Mouse (Mus musculus) embryonic stem cell, embryonic (primary cell): ENCODE measurements around the gene Mast3.

Experiments
- CTCF ChIA-PET, 4 experiments: fragments of 300-600 bp in 2 of 4; fragments of 350-600 bp in 2 of 4; sonication (Branson Sonifier 250); formaldehyde crosslinking; loops; one replicate each; lab custom pipeline; 2022; ENCODE audit warnings: inconsistent platforms in 2 of 4; lab: Charles Lee
- POLR2A ChIA-PET, 4 experiments: fragments of 300-600 bp in 2 of 4; fragments of 350-600 bp in 2 of 4; sonication (Branson Sonifier 250); formaldehyde crosslinking; loops; one replicate each; lab custom pipeline; 2022; ENCODE audit warnings: antibody characterized with exemption in 4 of 4, inconsistent platforms in 1 of 4; lab: Charles Lee

Mast3 gene

GRCm38 (mm10) chr8:70804481-70805206, at the start of gene Mast3:
Gene Mast3, minus strand, starts transcription at chr8:70805054.
- ChIA-PET CTCF (interaction anchor here in 3 of 4 experiments (0.5 to 2.6 kb wide), 19 partner anchors 12 to 682 kb away, joined by 3 to 10 read pairs (median 4); partner anchors contain the start of gene Gm3336 (in 1 of the 3)), POLR2A (interaction anchor here (0.5 to 5.3 kb wide), 55 partner anchors 9 to 193 kb away, joined by 3 to 73 read pairs (median 5); partner anchors contain the start of genes Jund (in 4 of the 4), Arrdc2 (in 3 of the 4), Lsm4 (in 2 of the 4) and Mpv17l2 (in 2 of the 4))

DNA sequence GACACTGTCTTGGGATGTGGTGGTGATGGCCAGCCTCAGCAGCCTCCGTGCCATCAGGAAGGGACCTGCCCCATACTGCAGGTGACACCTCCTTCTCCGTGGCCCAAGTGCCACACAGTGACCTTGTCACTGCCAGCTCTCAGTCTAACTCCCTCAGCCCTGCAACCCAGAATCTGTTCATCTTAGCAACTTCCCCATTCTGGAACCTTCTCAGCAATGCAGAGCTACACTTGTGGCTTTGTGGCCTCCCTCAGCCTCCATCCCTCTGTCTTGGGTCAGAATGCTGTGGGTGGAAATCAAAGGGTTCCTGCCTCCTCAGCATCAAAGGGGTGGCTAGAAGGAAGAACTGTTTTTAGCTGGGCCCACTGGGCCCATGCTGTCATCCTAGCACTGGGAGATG, 49.0 kb upstream of the Mast3 start:
- POLR2A ChIA-PET, result interaction anchor here in 2 of 4 experiments (0.7 to 12.6 kb wide), 4 partner anchors 10 to 180 kb away, joined by 3 to 157 read pairs (median 18); partner anchors contain the start of genes Arrdc2 (in 2 of the 2) and Lsm4 (in 1 of the 2)
- CTCF ChIA-PET, result interaction anchor here (0.8 to 6.7 kb wide), 6 partner anchors 9 to 93 kb away, joined by 3 to 89 read pairs (median 4); partner anchors contain the start of genes Arrdc2 (in 2 of the 4) and Mpv17l2 (in 1 of the 4)

GRCm38 (mm10) chr8:70852595-70853231, 47.9 kb upstream of the Mast3 start:
- ChIA-PET POLR2A (interaction anchor here (0.6 to 12.6 kb wide), 17 partner anchors 9 to 678 kb away, joined by 3 to 157 read pairs (median 4); partner anchors contain the start of genes Arrdc2 (in 3 of the 4), Jund (in 1 of the 4), Kcnn1 (in 1 of the 4) and Pgpep1 (in 1 of the 4)), CTCF (interaction anchor here in 3 of 4 experiments (0.7 to 1.5 kb wide), 6 partner anchors 8 to 51 kb away, joined by 3 to 5 read pairs (median 4); no protein-coding TSS in a partner anchor)

GRCm38 (mm10) chr8:70851837-70852236, 47.0 kb upstream of the Mast3 start:
- POLR2A ChIA-PET, result interaction anchor here (0.6 to 12.6 kb wide), 28 partner anchors 8 to 180 kb away, joined by 3 to 157 read pairs (median 4); partner anchors contain the start of genes Arrdc2 (in 3 of the 4), Rpl18a (in 2 of the 4), Jund (in 1 of the 4) and Kcnn1 (in 1 of the 4)
- CTCF ChIA-PET, result interaction anchor here in 3 of 4 experiments (0.6 to 1.3 kb wide), 8 partner anchors 11 to 179 kb away, joined by 3 to 6 read pairs (median 3); partner anchors contain the start of genes Arrdc2 (in 1 of the 3) and Lsm4 (in 1 of the 3)

DNA sequence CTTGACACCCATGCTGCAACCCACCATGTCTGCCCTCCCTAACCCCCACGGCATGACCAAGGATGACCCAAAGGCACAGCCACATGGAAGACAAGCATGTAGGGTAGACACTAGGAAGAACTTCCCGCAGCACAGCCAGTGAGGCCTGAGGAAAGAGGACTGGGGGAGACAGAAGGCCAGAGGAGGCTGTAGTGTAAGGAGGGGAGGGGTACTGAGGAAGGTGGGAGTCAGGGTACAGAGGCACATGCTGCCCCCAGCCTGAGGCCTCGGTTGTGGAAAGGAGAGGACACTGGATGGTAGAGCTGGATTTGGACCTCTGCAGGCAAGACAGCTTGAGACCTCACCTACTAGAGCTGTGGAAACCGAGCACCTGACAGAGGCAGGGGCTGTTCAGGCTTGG, 46.1 kb upstream of the Mast3 start:
- ChIA-PET CTCF (interaction anchor here in 2 of 4 experiments (0.6 to 1.3 kb wide), 3 partner anchors 10 to 30 kb away, joined by 3 to 6 read pairs (median 3); partner anchors contain the start of gene Arrdc2 (in 1 of the 2)), POLR2A (interaction anchor here in 3 of 4 experiments (0.6 to 12.6 kb wide), 13 partner anchors 7 to 159 kb away, joined by 3 to 157 read pairs (median 5); partner anchors contain the start of genes Arrdc2 (in 3 of the 3), Jund (in 1 of the 3) and Rpl18a (in 1 of the 3))

DNA sequence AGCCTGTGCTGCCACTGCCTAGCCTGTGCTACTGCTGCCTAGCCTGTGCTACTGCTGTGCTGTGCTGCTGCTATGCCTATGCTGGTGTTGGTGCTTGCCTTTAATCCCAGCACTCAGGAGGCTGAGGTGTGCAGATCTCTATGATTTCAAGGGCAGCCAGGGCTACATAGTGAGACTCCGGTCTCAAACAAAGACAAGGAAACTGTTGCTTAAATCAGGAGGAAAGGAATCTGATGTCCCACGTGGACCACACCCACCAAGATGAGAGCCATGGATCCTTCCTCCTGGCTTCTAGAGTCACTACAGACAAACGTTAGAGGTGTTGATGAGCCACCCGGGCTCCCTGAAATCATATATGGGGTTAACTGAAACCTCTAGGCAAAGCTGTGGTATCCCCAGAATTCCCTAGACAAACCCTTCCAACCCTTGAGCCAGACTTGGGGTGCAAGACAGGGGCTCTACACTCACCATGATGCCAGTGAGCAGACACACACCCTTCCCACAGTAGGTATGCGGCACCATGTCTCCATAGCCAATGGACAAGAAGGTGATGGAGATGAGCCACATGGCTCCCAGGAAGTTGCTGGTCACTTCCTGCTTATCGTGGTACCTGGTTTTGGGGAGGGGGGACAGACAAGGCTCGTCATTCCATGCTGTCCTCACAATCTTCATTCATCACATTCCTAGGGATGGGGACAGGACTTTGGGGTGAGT, 45.4 kb upstream of the Mast3 start:
- POLR2A ChIA-PET, result interaction anchor here in 3 of 4 experiments (0.8 to 12.6 kb wide), 19 partner anchors 4 to 177 kb away, joined by 3 to 157 read pairs (median 4); partner anchors contain the start of genes Arrdc2 (in 3 of the 3), Rpl18a (in 2 of the 3) and Lsm4 (in 1 of the 3)
- CTCF ChIA-PET, result interaction anchor here in 2 of 4 experiments (0.6 to 1.5 kb wide), 5 partner anchors 9 to 132 kb away, joined by 3 to 7 read pairs (median 4); partner anchors contain the start of gene Gm3336 (in 1 of the 2)

GRCm38 (mm10) chr8:70849333-70849990, 44.6 kb upstream of the Mast3 start:
- ChIA-PET CTCF (interaction anchor here in 2 of 4 experiments (0.6 to 1.5 kb wide), 7 partner anchors 8 to 131 kb away, joined by 3 to 7 read pairs (median 4); partner anchors contain the start of gene Gm3336 (in 1 of the 2)), POLR2A (interaction anchor here in 3 of 4 experiments (0.5 to 12.6 kb wide), 24 partner anchors 5 to 177 kb away, joined by 3 to 157 read pairs (median 4); partner anchors contain the start of genes Arrdc2 (in 3 of the 3), Rpl18a (in 2 of the 3), Jund (in 1 of the 3) and Lsm4 (in 1 of the 3))

GRCm38 (mm10) chr8:70846371-70847154, 41.7 kb upstream of the Mast3 start:
- POLR2A ChIA-PET, result interaction anchor here in 3 of 4 experiments (0.7 to 12.1 kb wide), 22 partner anchors 7 to 307 kb away, joined by 3 to 157 read pairs (median 6); partner anchors contain the start of genes Kcnn1 (in 2 of the 3), Rpl18a (in 2 of the 3), Arrdc2 (in 1 of the 3) and Jund (in 1 of the 3)
- CTCF ChIA-PET, result interaction anchor here (0.5 to 8.0 kb wide), 18 partner anchors 10 to 173 kb away, joined by 3 to 140 read pairs (median 4); partner anchors contain the start of genes Gm3336 (in 1 of the 4), Lsm4 (in 1 of the 4), Map1s (in 1 of the 4) and Rab3a (in 1 of the 4)

GRCm38 (mm10) chr8:70845108-70845507, 40.3 kb upstream of the Mast3 start:
- ChIA-PET POLR2A (interaction anchor here (0.6 to 12.1 kb wide), 66 partner anchors 9 to 215 kb away, joined by 3 to 201 read pairs (median 4); partner anchors contain the start of genes Rpl18a (in 3 of the 4), Kcnn1 (in 2 of the 4), Slc5a5 (in 2 of the 4) and Gm3336 (in 1 of the 4)), CTCF (interaction anchor here (0.5 to 8.0 kb wide), 129 partner anchors 8 to 741 kb away, joined by 3 to 140 read pairs (median 5); partner anchors contain the start of genes Gm3336 (in 3 of the 4), Kcnn1 (in 3 of the 4), Mast3 (in 2 of the 4) and Mpv17l2 (in 2 of the 4))

GRCm38 (mm10) chr8:70844523-70844922, 39.7 kb upstream of the Mast3 start:
- ChIA-PET POLR2A (interaction anchor here (0.6 to 12.1 kb wide), 69 partner anchors 8 to 1395 kb away, joined by 3 to 201 read pairs (median 4); partner anchors contain the start of genes Rpl18a (in 3 of the 4), Kcnn1 (in 2 of the 4), Slc5a5 (in 2 of the 4) and Ap1m1 (in 1 of the 4)), CTCF (interaction anchor here (0.5 to 8.0 kb wide), 130 partner anchors 9 to 742 kb away, joined by 3 to 140 read pairs (median 5); partner anchors contain the start of genes Gm3336 (in 3 of the 4), Kcnn1 (in 3 of the 4), Mast3 (in 2 of the 4) and Mpv17l2 (in 2 of the 4))

GRCm38 (mm10) chr8:70843941-70844340, 39.1 kb upstream of the Mast3 start:
- CTCF ChIA-PET, result interaction anchor here (0.7 to 8.0 kb wide), 93 partner anchors 9 to 640 kb away, joined by 3 to 140 read pairs (median 6); partner anchors contain the start of genes Kcnn1 (in 3 of the 4), Gm3336 (in 2 of the 4), Lsm4 (in 1 of the 4) and Map1s (in 1 of the 4)
- POLR2A ChIA-PET, result interaction anchor here in 3 of 4 experiments (0.6 to 12.1 kb wide), 47 partner anchors 8 to 1396 kb away, joined by 3 to 201 read pairs (median 6); partner anchors contain the start of genes Kcnn1 (in 2 of the 3), Rpl18a (in 2 of the 3), Slc5a5 (in 2 of the 3) and Ap1m1 (in 1 of the 3)

GRCm38 (mm10) chr8:70843214-70843773, 38.4 kb upstream of the Mast3 start:
- POLR2A ChIA-PET, result interaction anchor here in 3 of 4 experiments (0.6 to 12.1 kb wide), 17 partner anchors 9 to 232 kb away, joined by 3 to 391 read pairs (median 12); partner anchors contain the start of genes Jund (in 1 of the 3), Mpv17l2 (in 1 of the 3) and Rpl18a (in 1 of the 3)

GRCm38 (mm10) chr8:70842484-70842883, 37.6 kb upstream of the Mast3 start:
- CTCF ChIA-PET, result interaction anchor here in 3 of 4 experiments (0.7 to 8.0 kb wide), 19 partner anchors 14 to 175 kb away, joined by 3 to 140 read pairs (median 6); partner anchors contain the start of genes Gm3336 (in 1 of the 3), Jund (in 1 of the 3), Mpv17l2 (in 1 of the 3) and Pde4c (in 1 of the 3)

More at GRCm38 (mm10) chr8:70843214-70843773, 38.4 kb upstream of the Mast3 start:
- CTCF ChIA-PET, result interaction anchor here in 3 of 4 experiments (1.5 to 8.0 kb wide), 17 partner anchors 10 to 122 kb away, joined by 3 to 140 read pairs (median 17); partner anchors contain the start of genes Gm3336 (in 1 of the 3), Mpv17l2 (in 1 of the 3) and Pde4c (in 1 of the 3)

More at GRCm38 (mm10) chr8:70842484-70842883, 37.6 kb upstream of the Mast3 start:
- POLR2A ChIA-PET, result interaction anchor here in 3 of 4 experiments (0.5 to 12.1 kb wide), 27 partner anchors 9 to 231 kb away, joined by 3 to 391 read pairs (median 4); partner anchors contain the start of genes Jund (in 2 of the 3), Iqcn (in 1 of the 3), Mpv17l2 (in 1 of the 3) and Pgpep1 (in 1 of the 3)
